Mouse (Mus musculus) forebrain, embryonic 13.5 days (tissue): ENCODE data around the gene Flt1. TPM values are rescaled to one million over a fixed set of nuclear protein-coding genes. Genes with fewer than 3 reads are reported as not detected.

Source experiments
- ATAC-seq: fragments of 200-750 bp; cut with Nextera tagmentation; 2 replicates; pipeline ENCODE4 v1.8.0; 2017
- H3K27ac ChIP-seq: fragments of 300-500 bp; sonication (generic); 2 replicates; pipeline ENCODE4 v1.5.1; 2015; ENCODE audit warnings: inconsistent platforms, mild to moderate bottlenecking, moderate library complexity
- H3K27me3 ChIP-seq: fragments of 300-500 bp; sonication (generic); 2 replicates; pipeline ENCODE4 v1.6.1; 2015; ENCODE audit warnings: mild to moderate bottlenecking, inconsistent platforms
- H3K36me3 ChIP-seq: fragments of 300-500 bp; sonication (generic); 2 replicates; pipeline ENCODE4 v1.6.1; 2015; ENCODE audit warnings: mild to moderate bottlenecking, inconsistent platforms; ENCODE audit not compliant: poor library complexity, severe bottlenecking
- H3K4me1 ChIP-seq: fragments of 300-500 bp; sonication (generic); 2 replicates; pipeline ENCODE4 v1.6.1; 2015; ENCODE audit warnings: inconsistent platforms
- H3K4me2 ChIP-seq: fragments of 300-500 bp; sonication (generic); 2 replicates; pipeline ENCODE4 v1.6.1; 2015; ENCODE audit warnings: inconsistent platforms, mild to moderate bottlenecking, moderate library complexity
- H3K4me3 ChIP-seq: fragments of 300-500 bp; sonication (generic); 2 replicates; pipeline ENCODE4 v1.5.1; 2015; ENCODE audit warnings: mild to moderate bottlenecking, inconsistent platforms
- H3K9ac ChIP-seq: fragments of 300-500 bp; sonication (generic); 2 replicates; pipeline ENCODE4 v1.6.1; 2015; ENCODE audit warnings: mild to moderate bottlenecking, inconsistent platforms
- H3K9me3 ChIP-seq: fragments of 300-500 bp; sonication (generic); replicated peaks from 2 replicates; pipeline ENCODE4 v1.6.1; 2016; ENCODE audit warnings: inconsistent platforms
- WGBS: fragments of 180-500 bp; shearing (Covaris S2); methylation state at CpG from one replicate; pipeline ENCODE4 v1.1.7; 2015; 5-methylcytosine and 5-hydroxymethylcytosine counted together
- polyA plus RNA-seq: library from polyadenylated mRNA; unstranded; fragments of >200 nt; fragmentation: Nextera tagmentation; extraction: Ambion mirVana; gene quantifications from 2 replicates; pipeline ENCODE4 v1.2.1, GENCODE M21; 2015

Gene Flt1
- polyA plus RNA-seq, 1 experiment from 2014 or later = 8.5 TPM

DNA sequence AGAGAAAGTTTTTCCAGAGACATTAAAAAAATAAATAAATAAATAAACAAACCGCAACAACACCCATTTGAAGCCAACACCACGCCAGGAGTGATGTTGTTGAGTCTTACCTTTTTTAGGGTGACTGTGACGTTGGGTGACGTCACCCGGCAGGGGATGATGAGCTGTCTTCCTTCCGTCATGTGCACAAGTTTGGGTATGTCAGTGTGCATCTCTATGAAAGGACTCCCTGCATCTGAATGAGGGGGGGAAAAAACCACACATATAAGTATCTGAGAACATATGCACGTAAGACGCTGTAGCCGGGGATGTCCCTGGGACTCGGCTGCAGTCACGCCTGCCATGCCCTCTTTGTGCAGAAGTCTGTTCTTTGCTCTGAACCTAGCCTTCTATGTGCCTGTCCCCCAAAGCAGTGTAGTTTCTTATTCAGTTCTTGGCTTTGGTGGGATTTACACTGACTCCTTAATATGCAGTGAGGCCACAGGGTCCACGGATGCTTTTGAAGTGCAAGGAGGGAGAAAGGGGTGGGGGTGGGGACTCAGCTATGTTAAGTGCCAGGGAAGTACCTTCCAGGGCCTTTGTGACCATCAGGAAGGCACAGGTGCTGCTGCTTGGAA lies 42.0 kb downstream of the Flt1 start:
- H3K9ac ChIP-seq = no peak overlapping the region
- H3K4me1 ChIP-seq = peaks cover 8% of the 10 kb centered on the region
- H3K36me3 ChIP-seq = no peaks in the 10 kb centered on the region
- no peak overlapping the region for H3K4me2 ChIP-seq
- WGBS = 88% methylated on average over 12 of the region's 12 CpGs
- no peak overlapping the region for H3K27ac ChIP-seq
- no peak for ATAC-seq
- H3K4me3 ChIP-seq = no peak overlapping the region
- no peaks in the 10 kb centered on the region for H3K27me3 ChIP-seq
- H3K9me3 ChIP-seq = no peaks in the 10 kb centered on the region

DNA sequence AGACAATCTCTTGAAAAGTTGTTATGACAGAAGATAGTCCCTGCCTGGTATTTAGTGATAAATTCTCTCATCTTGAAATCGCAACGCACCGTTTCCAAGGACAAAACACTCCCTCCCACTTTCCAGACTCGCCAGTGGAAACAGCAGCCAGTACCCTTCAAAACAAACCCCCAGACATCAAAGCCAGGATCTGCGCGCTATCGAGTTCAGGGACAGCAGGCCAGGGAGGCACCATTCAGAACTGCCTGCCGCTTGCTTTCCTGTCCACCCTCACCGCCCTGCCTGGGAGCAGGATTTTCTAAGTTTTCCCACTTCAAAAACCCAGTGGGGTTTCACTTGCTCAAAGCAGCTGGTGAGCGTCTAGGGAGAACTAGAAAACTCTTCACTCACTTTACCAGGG lies 44.6 kb downstream of the Flt1 start:
- Histone ChIP-seq H3K36me3 (no peaks in the 10 kb centered on the region), H3K4me3 (no peak overlapping the region), H3K4me1 (peaks cover 8% of the 10 kb centered on the region), H3K4me2 (peak overlapping the region; percentile 19; the same call in 1 of the 2 replicates), H3K27me3 (no peaks in the 10 kb centered on the region), H3K9ac (no peak overlapping the region), H3K27ac (no peak overlapping the region), H3K9me3 (no peaks in the 10 kb centered on the region)
- ATAC-seq = no peak
- 29% methylated on average over 10 of the region's 10 CpGs for WGBS

DNA sequence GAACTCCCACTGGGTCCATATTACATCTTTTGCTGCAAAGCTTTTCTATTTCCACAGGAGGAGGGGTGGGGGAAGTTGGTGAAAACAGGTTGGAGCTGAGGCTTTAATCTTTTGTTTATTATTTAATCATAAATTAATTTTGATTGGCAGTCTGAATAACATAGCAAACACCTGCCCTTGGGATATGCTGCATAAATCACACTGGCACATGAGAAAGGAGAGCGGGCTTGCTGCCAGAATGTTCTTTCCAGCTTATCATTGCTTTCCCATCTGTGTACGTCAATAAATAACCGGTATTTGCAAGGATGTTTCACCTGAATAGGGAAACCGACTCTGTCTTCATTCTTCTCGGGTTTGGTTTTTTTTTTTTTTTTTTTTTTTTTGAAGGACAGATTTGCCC lies 45.1 kb downstream of the Flt1 start:
- Histone ChIP-seq H3K36me3 (no peaks in the 10 kb centered on the region), H3K4me2 (no peak overlapping the region), H3K4me3 (no peak overlapping the region), H3K9me3 (no peaks in the 10 kb centered on the region), H3K9ac (no peak overlapping the region), H3K27me3 (no peaks in the 10 kb centered on the region), H3K4me1 (peaks cover 8% of the 10 kb centered on the region), H3K27ac (no peak overlapping the region)
- ATAC-seq = no peak
- WGBS = 46% methylated on average over 5 of the region's 5 CpGs

DNA sequence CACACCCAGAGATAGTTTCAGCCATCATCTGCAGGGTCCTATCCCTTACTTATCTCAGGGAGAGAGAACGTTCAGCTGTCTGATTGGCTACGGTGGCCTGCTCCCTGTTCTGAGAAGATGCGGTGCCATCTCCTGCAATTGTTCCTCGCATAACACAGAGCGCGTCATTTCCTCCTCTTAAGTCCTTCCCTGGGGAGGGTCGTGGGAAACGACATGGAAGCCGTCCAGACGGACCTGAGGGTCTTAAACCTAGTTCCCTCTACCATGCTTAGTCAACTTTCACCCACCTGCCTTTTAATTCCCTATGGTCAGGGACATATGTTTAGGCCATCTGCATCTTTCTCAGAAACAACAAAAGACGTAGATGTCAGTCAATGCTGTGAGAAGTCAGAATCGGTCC lies 46.5 kb downstream of the Flt1 start:
- no peak overlapping the region for H3K27ac ChIP-seq
- ATAC-seq = no peak
- WGBS = 92% methylated on average over 12 of the region's 12 CpGs
- no peak overlapping the region for H3K4me2 ChIP-seq
- H3K4me3 ChIP-seq = no peak overlapping the region
- H3K9me3 ChIP-seq = no peaks in the 10 kb centered on the region
- H3K36me3 ChIP-seq = no peaks in the 10 kb centered on the region
- H3K4me1 ChIP-seq = peaks cover 8% of the 10 kb centered on the region
- no peaks in the 10 kb centered on the region for H3K27me3 ChIP-seq
- H3K9ac ChIP-seq = no peak overlapping the region

DNA sequence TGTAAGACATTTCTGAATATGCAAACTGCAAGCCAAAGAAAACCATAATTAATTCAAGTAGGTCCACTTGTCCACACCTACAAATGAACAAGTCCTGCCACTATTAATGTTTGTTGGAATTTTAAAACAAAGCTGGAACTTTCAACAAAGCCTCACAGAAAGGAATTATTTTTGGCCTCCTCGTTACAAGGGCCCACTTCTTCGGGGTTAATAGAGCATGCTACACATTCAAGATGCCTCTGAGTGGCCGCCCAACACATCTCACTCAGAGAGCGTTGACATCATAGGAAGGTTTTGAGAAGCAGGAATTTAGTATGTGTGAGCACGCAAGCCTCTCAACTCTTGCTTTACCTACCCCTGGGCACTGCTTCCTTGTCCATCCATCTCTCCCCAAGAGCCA lies 50.0 kb downstream of the Flt1 start:
- ATAC-seq = no peak
- Histone ChIP-seq H3K4me3 (no peak overlapping the region), H3K36me3 (no peaks in the 10 kb centered on the region), H3K9ac (no peak overlapping the region), H3K4me1 (no peaks in the 10 kb centered on the region), H3K4me2 (no peak overlapping the region), H3K9me3 (no peaks in the 10 kb centered on the region), H3K27ac (no peak overlapping the region), H3K27me3 (no peaks in the 10 kb centered on the region)
- WGBS = 36% methylated on average over 5 of the region's 5 CpGs

DNA sequence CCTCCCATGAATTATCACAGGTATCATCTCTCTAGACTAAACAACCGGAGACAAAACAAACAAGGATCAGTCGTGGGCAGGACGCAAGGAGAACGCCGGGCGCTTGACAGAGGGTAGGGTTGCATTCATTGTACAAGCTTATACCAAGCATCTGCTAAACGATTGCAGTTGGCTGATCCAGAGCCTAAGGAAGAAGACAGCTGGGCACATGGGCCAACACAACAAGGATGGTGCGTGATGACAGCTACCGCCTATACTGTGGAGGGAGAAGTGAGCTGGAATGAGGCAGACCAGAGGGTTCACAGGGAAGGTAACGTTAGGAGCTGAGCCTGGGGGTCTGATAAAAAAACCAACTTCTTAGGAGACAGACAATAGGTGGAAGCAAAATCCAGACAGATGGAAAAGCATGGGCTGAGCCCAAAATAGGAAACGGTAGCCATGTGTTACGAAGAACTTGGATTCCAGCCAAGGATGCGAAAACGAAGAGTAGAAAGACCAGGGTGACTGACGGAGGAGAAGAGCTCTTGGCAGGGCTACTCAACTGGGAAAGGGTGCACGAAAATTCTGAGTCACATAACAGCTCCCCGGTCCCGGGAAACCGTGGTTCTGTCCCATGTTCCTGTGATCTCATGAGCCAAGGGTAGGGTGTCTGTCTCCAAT lies 53.9 kb downstream of the Flt1 start:
- no peak overlapping the region for H3K4me3 ChIP-seq
- H3K27me3 ChIP-seq = no peaks in the 10 kb centered on the region
- no peaks in the 10 kb centered on the region for H3K9me3 ChIP-seq
- 0 out of 2 replicates have a peak, but pooled peaks have one; percentile 21 for ATAC-seq
- H3K9ac ChIP-seq = no peak overlapping the region
- H3K4me2 ChIP-seq = no peak overlapping the region
- 80% methylated on average over 19 of the region's 19 CpGs for WGBS
- H3K27ac ChIP-seq = no peak overlapping the region
- H3K4me1 ChIP-seq = no peaks in the 10 kb centered on the region
- no peaks in the 10 kb centered on the region for H3K36me3 ChIP-seq

DNA sequence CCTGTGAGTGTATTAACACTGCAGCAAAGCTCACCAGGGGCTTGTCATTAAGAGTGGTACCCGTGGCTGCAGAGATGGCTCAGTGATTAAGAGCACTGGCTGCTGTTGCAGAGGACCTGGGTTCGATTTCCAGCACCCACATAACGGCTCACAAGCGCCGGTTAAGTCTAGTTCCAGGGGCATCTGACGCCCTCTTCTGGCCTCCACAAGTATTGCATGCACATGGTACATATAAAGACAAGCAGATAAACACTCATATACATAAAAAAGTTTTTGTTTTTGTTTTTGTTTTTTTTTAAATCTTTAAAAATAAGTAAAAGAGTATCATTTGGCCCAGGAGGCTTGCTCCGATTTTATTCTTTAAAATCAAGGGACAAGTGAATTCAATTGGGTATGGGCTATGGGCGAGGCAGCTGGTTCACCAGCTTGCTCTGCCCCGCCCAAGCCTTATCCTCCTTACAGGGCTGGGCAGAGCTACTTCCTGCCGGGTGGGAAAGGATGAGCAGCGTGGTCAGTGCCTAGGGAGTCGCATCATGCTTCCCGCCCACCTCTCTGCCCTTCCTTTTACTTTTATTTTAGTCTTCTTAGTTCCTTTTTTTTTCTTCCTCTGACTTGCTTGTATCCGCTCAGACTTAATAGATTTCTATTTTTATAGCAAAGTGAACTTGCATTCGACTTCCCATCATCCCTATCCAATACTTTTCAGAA lies 57.0 kb downstream of the Flt1 start:
- Histone ChIP-seq H3K4me3 (no peak overlapping the region), H3K27me3 (no peaks in the 10 kb centered on the region), H3K4me2 (no peak overlapping the region), H3K9me3 (no peaks in the 10 kb centered on the region), H3K36me3 (no peaks in the 10 kb centered on the region), H3K9ac (no peak overlapping the region), H3K4me1 (no peaks in the 10 kb centered on the region), H3K27ac (no peak overlapping the region)
- 89% methylated on average over 15 of the region's 15 CpGs for WGBS
- ATAC-seq = no peak

DNA sequence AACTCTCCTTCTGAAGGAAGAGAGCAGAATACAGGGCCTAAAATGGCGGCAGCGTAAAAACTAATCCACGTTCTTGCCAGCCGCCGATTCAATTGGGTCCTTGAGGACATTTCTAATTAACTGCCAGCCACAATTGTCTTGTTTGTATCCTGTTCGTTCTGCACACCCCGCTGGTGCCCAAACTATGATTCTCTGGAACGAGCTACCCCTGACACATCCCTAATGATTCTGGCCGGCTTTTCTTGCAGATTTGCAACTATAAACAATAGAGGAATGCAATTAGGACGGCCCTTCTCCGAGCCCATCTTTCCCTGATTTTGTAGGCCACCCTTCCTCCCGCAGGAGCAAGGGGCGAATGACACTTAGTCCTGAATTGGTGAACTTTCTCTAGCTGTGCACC lies 59.9 kb downstream of the Flt1 start:
- WGBS = 54% methylated on average over 13 of the region's 13 CpGs

DNA sequence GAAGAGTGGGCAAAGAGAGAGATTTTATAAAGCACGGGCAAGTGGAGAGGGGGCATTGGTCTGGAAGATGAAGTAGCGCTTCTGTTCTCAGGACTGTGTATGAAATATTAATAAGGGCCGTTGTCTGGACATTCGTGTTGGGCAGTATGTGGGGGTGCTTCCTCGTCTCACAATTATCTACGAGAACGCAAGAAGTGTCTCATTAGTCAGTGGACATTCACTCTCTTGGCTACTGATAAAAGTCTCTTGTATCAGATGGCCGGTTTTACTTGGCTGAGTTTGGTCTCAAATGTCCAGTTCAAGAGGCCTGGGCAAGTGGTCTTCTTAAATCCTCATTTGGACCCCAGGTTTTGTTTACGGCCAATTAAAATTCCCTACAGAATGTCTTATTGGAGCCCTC lies 60.4 kb downstream of the Flt1 start:
- no peak overlapping the region for H3K4me2 ChIP-seq
- no peak overlapping the region for H3K4me3 ChIP-seq
- H3K36me3 ChIP-seq = no peaks in the 10 kb centered on the region
- no peak overlapping the region for H3K27ac ChIP-seq
- 87% methylated on average over 9 of the region's 9 CpGs for WGBS
- H3K27me3 ChIP-seq = no peaks in the 10 kb centered on the region
- H3K9ac ChIP-seq = no peak overlapping the region
- H3K4me1 ChIP-seq = no peaks in the 10 kb centered on the region
- no peak for ATAC-seq
- H3K9me3 ChIP-seq = no peaks in the 10 kb centered on the region

More for the DNA sequence above, 59.9 kb downstream of the Flt1 start:
- no peaks in the 10 kb centered on the region for H3K4me1 ChIP-seq
- H3K4me2 ChIP-seq = no peak overlapping the region
- no peak overlapping the region for H3K4me3 ChIP-seq
- ATAC-seq = no peak
- no peak overlapping the region for H3K9ac ChIP-seq
- H3K36me3 ChIP-seq = no peaks in the 10 kb centered on the region
- H3K27me3 ChIP-seq = no peaks in the 10 kb centered on the region
- no peak overlapping the region for H3K27ac ChIP-seq
- H3K9me3 ChIP-seq = no peaks in the 10 kb centered on the region

DNA sequence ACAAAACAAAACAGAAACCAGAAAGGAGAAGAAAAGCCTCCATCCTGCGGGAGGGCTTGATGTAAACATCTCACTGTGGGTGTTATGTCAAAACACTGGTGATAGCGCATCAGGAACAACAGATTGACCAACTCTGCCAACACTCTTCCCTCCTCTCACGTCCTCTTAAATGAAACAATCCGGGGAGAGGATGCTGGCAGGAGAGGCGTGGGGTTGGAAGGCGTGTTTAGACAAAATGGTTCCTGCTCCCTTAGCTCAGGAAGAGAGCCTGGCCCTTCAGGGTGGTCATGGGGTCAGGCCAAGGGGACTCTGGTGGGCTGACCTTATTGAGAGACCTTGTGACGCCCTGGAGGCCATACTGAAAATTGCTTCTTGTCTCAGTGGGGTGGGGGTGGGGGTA lies 65.9 kb downstream of the Flt1 start:
- Histone ChIP-seq H3K9ac (no peak overlapping the region), H3K4me1 (no peaks in the 10 kb centered on the region), H3K4me3 (no peak overlapping the region), H3K9me3 (no peaks in the 10 kb centered on the region), H3K27ac (no peak overlapping the region), H3K27me3 (no peaks in the 10 kb centered on the region), H3K36me3 (no peaks in the 10 kb centered on the region), H3K4me2 (no peak overlapping the region)
- no peak for ATAC-seq
- 85% methylated on average over 7 of the region's 7 CpGs for WGBS

DNA sequence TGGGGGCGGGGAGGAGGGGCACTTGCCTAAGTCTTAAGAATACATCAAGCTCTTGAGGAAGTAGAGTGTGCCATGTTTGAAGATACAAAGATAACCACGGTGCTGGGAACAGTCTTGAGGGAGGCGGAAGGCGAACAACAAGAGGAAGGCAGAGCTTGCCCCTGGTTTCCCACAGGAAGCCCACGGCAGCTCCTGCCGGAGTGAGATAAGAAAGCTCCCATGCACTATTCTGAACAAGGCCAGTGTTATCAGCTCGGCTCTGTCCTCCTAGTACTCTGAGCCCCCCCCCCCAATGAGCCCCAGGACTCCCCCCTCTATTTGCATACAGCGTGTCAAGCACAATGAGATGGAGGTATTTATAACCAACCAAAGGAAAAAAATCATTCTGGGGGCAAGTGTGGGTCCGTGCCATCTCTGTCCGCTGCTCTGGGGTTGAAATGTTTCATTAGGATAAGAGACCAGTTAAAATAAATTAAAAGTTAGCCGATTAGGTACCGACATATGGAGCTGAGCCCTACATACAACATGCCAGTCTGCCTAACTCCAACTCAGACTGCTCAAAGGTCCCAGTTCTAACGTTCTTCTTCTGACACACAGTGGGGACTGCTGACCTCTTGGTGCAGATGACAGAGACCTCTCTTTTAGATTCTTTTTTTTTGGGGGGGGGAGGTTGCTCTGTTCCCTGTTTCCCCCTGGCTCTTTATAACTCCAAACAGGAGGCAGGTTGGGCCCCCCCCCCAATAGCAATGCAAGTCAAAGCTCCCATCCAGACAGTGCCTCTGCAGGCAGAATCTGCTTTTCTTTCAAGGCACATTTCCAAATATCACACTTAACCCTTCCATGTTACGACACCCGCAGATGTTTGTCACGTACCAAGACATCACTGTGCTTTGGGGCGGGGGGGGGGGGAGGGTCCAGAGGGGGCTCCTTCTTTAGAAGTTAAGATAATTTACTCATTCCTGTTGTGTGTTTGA lies 67.6 kb downstream of the Flt1 start:
- 69% methylated on average over 17 of the region's 17 CpGs for WGBS
- Histone ChIP-seq H3K4me2 (no peak overlapping the region), H3K9me3 (no peaks in the 10 kb centered on the region), H3K27me3 (no peaks in the 10 kb centered on the region), H3K36me3 (no peaks in the 10 kb centered on the region), H3K9ac (no peak overlapping the region), H3K27ac (no peak overlapping the region), H3K4me3 (no peak overlapping the region), H3K4me1 (no peaks in the 10 kb centered on the region)
- no peak for ATAC-seq

DNA sequence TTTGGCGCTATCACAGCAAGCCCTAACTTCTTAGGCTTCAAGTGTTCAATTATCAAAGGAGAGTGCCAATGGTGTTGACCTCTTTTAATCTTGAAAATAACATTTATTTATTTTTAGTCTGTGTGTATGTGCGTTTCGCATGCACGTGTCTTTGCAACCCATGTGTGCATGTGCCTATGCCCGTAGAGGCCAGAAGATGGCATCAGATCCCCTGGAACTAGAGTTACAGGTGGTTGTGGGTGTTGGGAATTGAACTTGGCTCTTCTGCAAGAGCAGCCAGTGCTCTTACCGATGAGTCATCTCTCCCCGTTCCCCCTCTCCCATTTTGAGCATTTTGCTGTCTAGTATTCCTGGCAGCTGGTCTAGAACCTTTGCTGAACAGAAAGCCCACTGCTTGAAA lies 70.0 kb downstream of the Flt1 start:
- Histone ChIP-seq H3K4me2 (no peak overlapping the region), H3K4me3 (no peak overlapping the region), H3K4me1 (no peaks in the 10 kb centered on the region), H3K36me3 (no peaks in the 10 kb centered on the region), H3K9ac (no peak overlapping the region), H3K27me3 (no peaks in the 10 kb centered on the region), H3K27ac (no peak overlapping the region), H3K9me3 (no peaks in the 10 kb centered on the region)
- no peak for ATAC-seq
- WGBS = 78% methylated on average over 7 of the region's 7 CpGs
